Comparison of ENCODE assay signal across 9 mouse cellular contexts in genomic region chr5:142718037-142718436, GRCm38 (mm10). TPM values are rescaled to one million over a fixed set of nuclear protein-coding genes. Genes with fewer than 3 reads are reported as not detected.
A peak's percentile ranks its signal among the peaks of the same experiment; 100 is the strongest.
DNase-seq lines count a peak whose midpoint lies in the region; ATAC-seq and TF ChIP-seq lines count a peak whose summit lies in the region.
"Had no signal": no experiment of that assay in that cellular context is flagged by ENCODE, and none has a peak within 500 bp of the region (broad histone marks: within the 10 kb centered on the region; RNA-seq: fewer than 3 reads in every experiment).

No protein-coding gene starts in this region.

- intact Hi-C loops in left cerebral cortex, postnatal 4 days (cut with DNase I) = loop anchor here (5.0 to 10.0 kb wide), 2 partner anchors 46 to 213 kb away; no protein-coding TSS in a partner anchor

- H3K9me3 ChIP-seq in intestine, embryonic 14.5 days (ENCODE audit: control insufficient read depth, low read length) = no peaks in the 10 kb centered on the region
- no peaks in the 10 kb centered on the region for H3K9me3 ChIP-seq in midbrain, postnatal 0 days (ENCODE audit: low read length)

- ATAC-seq in CD4-positive, CD25-positive, alpha-beta regulatory T cell, adult 4 months = no peak
- ATAC-seq in intestine, embryonic 14.5 days (replicated peaks; ENCODE audit: low FRiP score, low TSS enrichment, low read depth) = peak; percentile 28; the same call in 1 of the 2 replicates
- ATAC-seq in midbrain, postnatal 0 days (ENCODE audit: low FRiP score) = peak; percentile 32; the same call in 1 of the 2 replicates

- no peaks in the 10 kb centered on the region for H3K36me3 ChIP-seq in intestine, embryonic 14.5 days (ENCODE audit: control insufficient read depth, insufficient read depth, low read length)
- H3K36me3 ChIP-seq in midbrain, postnatal 0 days (ENCODE audit: insufficient read depth, low read length) = peaks cover 48% of the 10 kb centered on the region

- no peak overlapping the region for H3K4me3 ChIP-seq in intestine, embryonic 14.5 days (ENCODE audit: low read depth, low read length)
- H3K4me3 ChIP-seq in midbrain, postnatal 0 days (ENCODE audit: low read depth, low read length) = no peak overlapping the region
- H3K4me3 ChIP-seq: myocyte had no signal

- peak; percentile 99 for TF ChIP-seq CTCF in midbrain, postnatal 0 days (IDR thresholded peaks at IDR 0.05)

- peak; percentile 81 for DNase-seq in CD4-positive, CD25-positive, alpha-beta regulatory T cell, adult 2 months (ENCODE audit: low read depth, low spot score)
- DNase-seq in cerebellum, postnatal 14 days = peak; percentile 95 to 97
- peak; percentile 92 for DNase-seq in gastrocnemius, postnatal 10 days
- DNase-seq in intestine, embryonic 14.5 days (ENCODE audit: low spot score) = peak; percentile 94
- peak; percentile 83 for DNase-seq in left cerebral cortex, postnatal 4 days
- peak; percentile 75 for DNase-seq in midbrain, postnatal 0 days (ENCODE audit: low spot score)
- peak; percentile 54 to 77 for DNase-seq in spleen, postnatal 14 days (ENCODE audit: low spot score in 2 of 2)

- no peak overlapping the region for H3K9ac ChIP-seq in intestine, embryonic 14.5 days (ENCODE audit: low read length)
- H3K9ac ChIP-seq in midbrain, postnatal 0 days (replicated peaks; ENCODE audit: low read length, poor library complexity, severe bottlenecking) = no peak overlapping the region

- H3K27me3 ChIP-seq in intestine, embryonic 14.5 days (replicated peaks; ENCODE audit: control insufficient read depth, insufficient read depth, low read length) = no peaks in the 10 kb centered on the region
- H3K27me3 ChIP-seq in midbrain, postnatal 0 days (ENCODE audit: insufficient read depth, low read length) = no peaks in the 10 kb centered on the region

- no peaks in the 10 kb centered on the region for H3K4me1 ChIP-seq in intestine, embryonic 14.5 days (replicated peaks; ENCODE audit: control insufficient read depth, insufficient read depth, low read length)
- no peaks in the 10 kb centered on the region for H3K4me1 ChIP-seq in midbrain, postnatal 0 days (ENCODE audit: insufficient read depth, low read length)

- no peak overlapping the region for H3K27ac ChIP-seq in intestine, embryonic 14.5 days (ENCODE audit: low read depth)
- H3K27ac ChIP-seq in midbrain, postnatal 0 days (ENCODE audit: low read depth, low read length) = no peak overlapping the region

- no peak overlapping the region for H3K4me2 ChIP-seq in intestine, embryonic 14.5 days (ENCODE audit: low read length)
- H3K4me2 ChIP-seq in midbrain, postnatal 0 days (ENCODE audit: low read depth, low read length, poor library complexity, severe bottlenecking) = no peak overlapping the region

- 21% methylated on average over 4 of the region's 4 CpGs for WGBS in intestine, embryonic 14.5 days
- WGBS in midbrain, postnatal 0 days = 23% methylated on average over 4 of the region's 4 CpGs

RNA-seq across cellular contexts. Expression of gene Slc29a4, which starts 25.7 kb away (rescaled TPM):
- polyA plus RNA-seq in CD4-positive, CD25-positive, alpha-beta regulatory T cell, adult 4 months (2017; shearing (Covaris generic)) = under 1 TPM in 1 of 2 experiments, not detected in 1; 0.11 TPM
- under 1 TPM; 0.56 to 0.65 TPM for total RNA-seq in gastrocnemius, postnatal 10 days (2021)
- 9.7 and 10.6 TPM in 2 replicates for polyA plus RNA-seq in intestine, embryonic 14.5 days (2014; fragmentation: Nextera tagmentation; extraction: Ambion mirVana)
- 100 to 1,000 TPM; 127 to 138 TPM for total RNA-seq in left cerebral cortex, postnatal 4 days (2021)
- 59.8 and 67.1 TPM in 2 replicates for total RNA-seq in midbrain, postnatal 0 days (2014; rRNA removed)
- 67.4 and 67.6 TPM in 2 replicates for polyA plus RNA-seq in midbrain, postnatal 0 days (2015; fragmentation: Nextera tagmentation; extraction: Ambion mirVana)
- polyA plus RNA-seq: myocyte had no signal

Comparison
In these comparisons a context has a peak if more than half of its experiments do, and no peak if none do; other contexts are left out.
1. RNA of gene Slc29a4, which starts 25.7 kb away (total RNA-seq): 127 to 138 TPM in left cerebral cortex, postnatal 4 days and 59.8 to 67.1 TPM in midbrain, postnatal 0 days; 0.56 to 0.65 TPM in gastrocnemius, postnatal 10 days; every median in the first group is over 10 times any median in the second.
2. Peak in every context shown above with its lines, with median percentiles within 50 percentile points of each other: DNase-seq.